Mouse (Mus musculus) embryonic fibroblast, embryonic 13.5 days (primary cell): ENCODE results near the gene Gm10309.

Experiments used
- CTCF ChIP-seq: IDR thresholded peaks from 2 replicates; pipeline ENCODE4 v1.5.1; 2011; ENCODE audit warnings: mild to moderate bottlenecking, control low read depth, low read length, moderate library complexity, borderline replicate concordance; ENCODE audit not compliant: insufficient read depth
- POLR2A ChIP-seq: IDR thresholded peaks from 2 replicates; pipeline ENCODE4 v1.6.1; 2011; ENCODE audit warnings: low read depth, mild to moderate bottlenecking, control low read depth, low read length, moderate library complexity

GRCm38 (mm10) chr17:86497302-86497701 lies 7.7 kb downstream of the Gm10309 start:
- no peak for TF ChIP-seq CTCF
- no peak for TF ChIP-seq POLR2A
